Mouse (Mus musculus): ENCODE measurements around the gene Zfp946.

DNA sequence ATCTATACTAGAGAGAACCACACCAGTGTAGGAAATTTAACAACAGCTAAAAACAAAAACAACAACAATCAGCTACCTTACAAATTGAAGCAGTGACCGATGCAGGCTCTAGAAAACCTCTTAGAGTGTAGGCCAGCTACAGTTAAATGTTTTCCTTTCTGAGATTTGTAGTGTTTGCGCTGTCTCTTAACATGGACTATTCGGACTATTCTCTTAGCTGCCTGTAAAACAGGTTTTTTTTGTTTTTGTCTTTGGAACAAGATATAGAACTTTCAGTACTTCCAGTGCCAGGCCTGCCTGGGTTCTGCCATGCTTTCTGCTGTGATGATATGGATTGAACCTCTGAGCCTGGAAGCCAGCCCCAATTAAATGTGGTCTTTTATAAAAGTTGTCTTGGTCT, 23.7 kb downstream of the Zfp946 start:
- TF ChIP-seq CTCF (IDR thresholded peaks at IDR 0.05; ENCODE audit: borderline replicate concordance, insufficient read depth, low read length) = no peak
- no peak for TF ChIP-seq POLR2A (IDR thresholded peaks at IDR 0.05; ENCODE audit: low read depth, low read length)
